Mouse (Mus musculus) natural killer cell, adult 2 months (primary cell): ENCODE measurements at regions not wholly inside any gene's neighbourhood (a gene's known extent, or its start where the extent isn't known, plus 50 kb on each side); places are given as distances from the start of the nearest gene placed in this dataset.
"Not testable (repeated sequence)": the region's sequence is repeated elsewhere in the genome, so short reads cannot be mapped to it uniquely, and the experiment has no call there.

Experiments
- DNase-seq, 2 experiments: peaks; one replicate each; pipeline ENCODE4 v3.0.0; 2022; ENCODE audit warnings: low spot score in 2 of 2

GRCm38 (mm10) chr5:97831421-97831820 is 199.4 kb downstream of the Antxr2 start:
- no peak for DNase-seq

GRCm38 (mm10) chr5:97817485-97817884 is 213.4 kb downstream of the Antxr2 start:
- DNase-seq: no peak

GRCm38 (mm10) chr5:97815357-97815756 is 215.5 kb downstream of the Antxr2 start:
- no peak for DNase-seq

- DNase-seq: no peak
Measured at GRCm38 (mm10) chr5:97814700-97815099, 216.1 kb downstream of the Antxr2 start.

GRCm38 (mm10) chr5:97812611-97813350 is 218.1 kb downstream of the Antxr2 start:
- DNase-seq: no peak

GRCm38 (mm10) chr5:97809007-97809406 is 221.8 kb downstream of the Antxr2 start:
- DNase-seq: no peak

- no peak for DNase-seq
Measured at GRCm38 (mm10) chr5:97807171-97807570, 223.7 kb downstream of the Antxr2 start.

GRCm38 (mm10) chr5:97806754-97807153 is 224.1 kb downstream of the Antxr2 start:
- DNase-seq: no peak

GRCm38 (mm10) chr5:97800017-97800416 is 230.8 kb downstream of the Antxr2 start:
- DNase-seq: no peak

- DNase-seq: no peak
Measured at GRCm38 (mm10) chr5:97788175-97788574, 242.7 kb downstream of the Antxr2 start.

GRCm38 (mm10) chr5:97787001-97787400 is 243.8 kb downstream of the Antxr2 start:
- DNase-seq: no peak

GRCm38 (mm10) chr5:97775100-97775499 is 255.7 kb downstream of the Antxr2 start:
- not testable (repeated sequence) for DNase-seq

GRCm38 (mm10) chr5:97773451-97773850 is 257.4 kb downstream of the Antxr2 start:
- DNase-seq: not testable (repeated sequence)

GRCm38 (mm10) chr5:97737339-97737738 is 280.5 kb upstream of the Gk2 start:
- DNase-seq: no peak

- DNase-seq: no peak
Measured at GRCm38 (mm10) chr5:97730920-97731319, 274.1 kb upstream of the Gk2 start.

GRCm38 (mm10) chr5:97719364-97719763 is 262.5 kb upstream of the Gk2 start:
- not testable (repeated sequence) for DNase-seq

GRCm38 (mm10) chr5:97705270-97705669 is 248.4 kb upstream of the Gk2 start:
- no peak for DNase-seq

- no peak for DNase-seq
Measured at GRCm38 (mm10) chr5:97700507-97700906, 243.7 kb upstream of the Gk2 start.

- no peak for DNase-seq
Measured at GRCm38 (mm10) chr5:97697581-97698134, 240.8 kb upstream of the Gk2 start.

- DNase-seq: no peak
Measured at GRCm38 (mm10) chr5:97693333-97693940, 236.6 kb upstream of the Gk2 start.

GRCm38 (mm10) chr5:97685443-97685842 is 228.6 kb upstream of the Gk2 start:
- DNase-seq: no peak

GRCm38 (mm10) chr5:97684592-97685258 is 227.9 kb upstream of the Gk2 start:
- DNase-seq: no peak

GRCm38 (mm10) chr5:97669726-97670125 is 212.9 kb upstream of the Gk2 start:
- DNase-seq: no peak
